ENCODE assay signal across 8 mouse cellular contexts in genomic region chr1:119492505-119492904, GRCm38 (mm10). TPM values are rescaled to one million over a fixed set of nuclear protein-coding genes. Genes with fewer than 3 reads are reported as not detected.
DNase-seq lines count a peak whose midpoint lies in the region; ATAC-seq and TF ChIP-seq lines count a peak whose summit lies in the region.

No protein-coding gene starts in this region.

- no peak for TF ChIP-seq CTCF in small intestine, adult 2 months (IDR thresholded peaks at IDR 0.05; ENCODE audit: extremely low read depth, insufficient read length, insufficient replicate concordance, low read depth, low read length)

- no peak for TF ChIP-seq POLR2A in small intestine, adult 2 months (IDR thresholded peaks at IDR 0.05; ENCODE audit: low read depth, low read length)

- intact Hi-C loops in heart, postnatal 14 days (cut with DNase I) = no loop called here

- H3K27ac ChIP-seq in heart, embryonic 14.5 days (replicated peaks in 1 of 2; ENCODE audit: control insufficient read depth in 1 of 2, insufficient read depth in 1 of 2, low read depth in 2 of 2, low read length in 2 of 2) = peak overlapping the region; percentile 57 to 70
- peak overlapping the region; percentile 72 for H3K27ac ChIP-seq in lung, embryonic 15.5 days
- H3K27ac ChIP-seq in intestine, embryonic 16.5 days (ENCODE audit: low read length) = peak overlapping the region; percentile 69
- H3K27ac ChIP-seq in small intestine, adult 2 months (ENCODE audit: insufficient read depth, low read depth, low read length) = peak overlapping the region; percentile 7; the same call in 1 of the 2 replicates

- H3K36me3 ChIP-seq in heart, embryonic 14.5 days (ENCODE audit: control insufficient read depth, insufficient read depth, low read length) = no peaks in the 10 kb centered on the region
- no peaks in the 10 kb centered on the region for H3K36me3 ChIP-seq in lung, embryonic 15.5 days
- no peaks in the 10 kb centered on the region for H3K36me3 ChIP-seq in intestine, embryonic 16.5 days (ENCODE audit: control insufficient read depth, insufficient read depth, low read length)
- no peaks in the 10 kb centered on the region for H3K36me3 ChIP-seq in small intestine, adult 2 months (ENCODE audit: control insufficient read depth, insufficient read depth, low read length)

- peak overlapping the region in 1 of 2 experiments; percentile 8; a peak in 1 of 4 replicates for H3K4me3 ChIP-seq in heart, embryonic 14.5 days (ENCODE audit: control insufficient read depth in 1 of 2, insufficient read depth in 1 of 2, low read depth in 1 of 2, low read length in 2 of 2)
- no peak overlapping the region for H3K4me3 ChIP-seq in lung, embryonic 15.5 days
- H3K4me3 ChIP-seq in intestine, embryonic 16.5 days (ENCODE audit: low read length) = no peak overlapping the region
- no peak overlapping the region for H3K4me3 ChIP-seq in small intestine, adult 2 months (ENCODE audit: low read depth, low read length)

- WGBS in heart, embryonic 14.5 days = 86% methylated on average over 1 of the region's 1 CpGs
- 50% methylated on average over 1 of the region's 1 CpGs for WGBS in lung, embryonic 15.5 days
- WGBS in intestine, embryonic 16.5 days = 64% methylated on average over 1 of the region's 1 CpGs
- 79% methylated on average over 1 of the region's 1 CpGs for WGBS in small intestine, adult 2 months

- H3K4me2 ChIP-seq in heart, embryonic 14.5 days (ENCODE audit: low read length) = peak overlapping the region; percentile 54
- H3K4me2 ChIP-seq in lung, embryonic 15.5 days = peak overlapping the region; percentile 41; the same call in 1 of the 2 replicates
- peak overlapping the region; percentile 44 for H3K4me2 ChIP-seq in intestine, embryonic 16.5 days (ENCODE audit: low read depth, low read length)

- no peak for DNase-seq in heart, postnatal 14 days
- no peak for DNase-seq in lung, postnatal 4 days
- no peak for DNase-seq in spleen, adult 12 weeks (ENCODE audit: low spot score)

- H3K27me3 ChIP-seq in heart, embryonic 14.5 days (ENCODE audit: control insufficient read depth, insufficient read depth, low read length) = no peaks in the 10 kb centered on the region
- H3K27me3 ChIP-seq in lung, embryonic 15.5 days = no peaks in the 10 kb centered on the region
- no peaks in the 10 kb centered on the region for H3K27me3 ChIP-seq in intestine, embryonic 16.5 days (replicated peaks; ENCODE audit: control insufficient read depth, insufficient read depth, low read length)
- no peaks in the 10 kb centered on the region for H3K27me3 ChIP-seq in small intestine, adult 2 months (ENCODE audit: control insufficient read depth, insufficient read depth, low read length)

- ATAC-seq in heart, embryonic 14.5 days (ENCODE audit: insufficient number of reproducible peaks, insufficient read depth, low FRiP score, low read depth) = no peak
- 0 out of 2 replicates have a peak, but pooled peaks have one; percentile 1 for ATAC-seq in lung, embryonic 15.5 days (ENCODE audit: borderline replicate concordance, extremely low read depth, low FRiP score, low TSS enrichment)
- peak; percentile 21 for ATAC-seq in intestine, embryonic 16.5 days
- ATAC-seq in frontal cortex, adult (ENCODE audit: low TSS enrichment) = no peak

- no peaks in the 10 kb centered on the region for H3K9me3 ChIP-seq in heart, embryonic 14.5 days (ENCODE audit: control insufficient read depth, low read length)
- H3K9me3 ChIP-seq in lung, embryonic 15.5 days = no peaks in the 10 kb centered on the region
- H3K9me3 ChIP-seq in intestine, embryonic 16.5 days (ENCODE audit: control insufficient read depth, low read length) = no peaks in the 10 kb centered on the region

- H3K9ac ChIP-seq in heart, embryonic 14.5 days (ENCODE audit: low read length) = peak overlapping the region; percentile 52
- 0 out of 2 replicates have a peak overlapping the region, but pooled peaks have one; percentile 26 for H3K9ac ChIP-seq in lung, embryonic 15.5 days
- H3K9ac ChIP-seq in intestine, embryonic 16.5 days (ENCODE audit: low read depth, low read length) = no peak overlapping the region; the same call in 1 of the 2 replicates

- H3K4me1 ChIP-seq in heart, embryonic 14.5 days (ENCODE audit: control insufficient read depth in 2 of 2, insufficient read depth in 2 of 2, low read length in 2 of 2) = peaks cover 14 to 46% of the 10 kb centered on the region in 2 experiments
- H3K4me1 ChIP-seq in lung, embryonic 15.5 days = peaks cover 63% of the 10 kb centered on the region
- H3K4me1 ChIP-seq in intestine, embryonic 16.5 days (ENCODE audit: control insufficient read depth, insufficient read depth, low read length) = peaks cover 22% of the 10 kb centered on the region
- peaks cover 9% of the 10 kb centered on the region for H3K4me1 ChIP-seq in small intestine, adult 2 months (ENCODE audit: control insufficient read depth, insufficient read depth, insufficient read length, low read length)

RNA-seq across cellular contexts. Expression of gene Ralb, which starts 12.1 kb away (rescaled TPM):
- polyA plus RNA-seq in heart, embryonic 14.5 days (2014; fragmentation: Nextera tagmentation; extraction: Ambion mirVana) = 116 and 127 TPM in 2 replicates
- 10 to 100 TPM; 36.7 to 39.6 TPM for total RNA-seq in heart, postnatal 14 days (2021)
- 254 and 264 TPM in 2 replicates for polyA plus RNA-seq in lung, embryonic 15.5 days (2015; fragmentation: Nextera tagmentation; extraction: Ambion mirVana)
- polyA plus RNA-seq in intestine, embryonic 16.5 days (2015; fragmentation: Nextera tagmentation; extraction: Ambion mirVana) = 203 and 218 TPM in 2 replicates
- polyA plus RNA-seq in small intestine, adult 2 months (2012; rRNA removed) = 20.3 and 42.4 TPM in 2 replicates

RNA-seq across cellular contexts. Expression of gene Tmem185b, which starts 33.5 kb away (rescaled TPM):
- 25.6 and 25.7 TPM in 2 replicates for polyA plus RNA-seq in heart, embryonic 14.5 days (2014; fragmentation: Nextera tagmentation; extraction: Ambion mirVana)
- total RNA-seq in heart, postnatal 14 days (2021) = 10 to 100 TPM; 12.1 to 12.3 TPM
- polyA plus RNA-seq in lung, embryonic 15.5 days (2015; fragmentation: Nextera tagmentation; extraction: Ambion mirVana) = 30.5 and 32.6 TPM in 2 replicates
- polyA plus RNA-seq in intestine, embryonic 16.5 days (2015; fragmentation: Nextera tagmentation; extraction: Ambion mirVana) = 27.2 and 27.7 TPM in 2 replicates
- 18.6 and 22.2 TPM in 2 replicates for polyA plus RNA-seq in small intestine, adult 2 months (2012; rRNA removed)

Comparison
In these comparisons a context has a peak if more than half of its experiments do, and no peak if none do; other contexts are left out.
1. ATAC-seq: peak in lung, embryonic 15.5 days (single experiment) and intestine, embryonic 16.5 days (single experiment); none in heart, embryonic 14.5 days (single experiment) and frontal cortex, adult (single experiment).
2. H3K27ac ChIP-seq: peak in every context shown above with its lines; median percentile 72 in lung, embryonic 15.5 days; 69 in intestine, embryonic 16.5 days; 64 in heart, embryonic 14.5 days; 7 in small intestine, adult 2 months.
3. Peak in every context shown above with its lines, with median percentiles within 50 percentile points of each other: H3K4me2 ChIP-seq.